Mouse (Mus musculus): Measurements from ENCODE around the gene Otx1.

- TF ChIP-seq CTCF (IDR thresholded peaks at IDR 0.05; ENCODE audit: low read depth, low read length) = no peak
- TF ChIP-seq POLR2A (IDR thresholded peaks at IDR 0.05; ENCODE audit: extremely low read depth, insufficient read depth, low read length) = no peak
These were observed 5.8 kb downstream of the Otx1 start for GRCm38 (mm10) chr11:21996661-21997560.

All from liver, adult 2 months (tissue).